Mouse (Mus musculus): ENCODE results near the gene Efhd2. TPM values are rescaled to one million over a fixed set of nuclear protein-coding genes. Genes with fewer than 3 reads are reported as not detected.

Efhd2 gene
- total and polyA plus RNA-seq, 3 experiments: 19.4 to 33.0 (median 21.2) TPM

DNA sequence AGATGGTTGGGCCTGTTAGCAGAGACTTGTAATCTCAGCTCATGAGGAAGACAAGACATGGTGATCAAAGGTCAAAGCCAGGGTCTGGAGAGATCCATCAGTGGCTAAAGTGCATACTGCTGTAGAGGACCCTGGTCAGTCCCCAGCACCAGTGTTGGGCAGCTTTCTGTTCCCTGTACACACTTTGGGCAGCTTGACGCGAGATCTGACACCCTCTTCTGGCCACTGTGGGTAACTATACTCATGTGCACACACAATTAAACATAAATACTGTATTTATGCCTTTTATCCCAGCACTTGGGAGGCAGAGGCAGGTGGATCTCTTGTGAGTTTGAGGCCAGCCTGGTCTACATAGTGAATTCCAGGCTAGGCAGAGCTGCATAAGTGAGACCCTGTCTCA is 63.7 kb downstream of the Efhd2 start:
- H3K36me3 ChIP-seq (ENCODE audit: control insufficient read depth, insufficient read depth, low read length): no peaks in the 10 kb centered on the region
- H3K4me3 ChIP-seq: no peak overlapping the region
- H3K9ac ChIP-seq (ENCODE audit: low read depth, low read length): no peak overlapping the region
- H3K4me1 ChIP-seq (ENCODE audit: control insufficient read depth, insufficient read depth, low read length): no peaks in the 10 kb centered on the region
- no peaks in the 10 kb centered on the region for H3K27me3 ChIP-seq (ENCODE audit: control insufficient read depth, insufficient read depth, low read length)
- intact Hi-C loops (cut with DNase I): loop anchor here (1.0 kb wide), 1 partner anchor 42 kb away; no protein-coding TSS in a partner anchor
- no peak overlapping the region for H3K27ac ChIP-seq
- no peaks in the 10 kb centered on the region for H3K79me2 ChIP-seq (replicated peaks; ENCODE audit: control insufficient read depth, insufficient read depth, low read length)
- no peak for TF ChIP-seq POLR2A (IDR thresholded peaks at IDR 0.05; ENCODE audit: insufficient read depth, low read depth, low read length)
- no peak for TF ChIP-seq CTCF (IDR thresholded peaks at IDR 0.05)
- TF ChIP-seq EP300 (IDR thresholded peaks at IDR 0.05; ENCODE audit: insufficient read depth, low read depth, low read length): no peak
- no peak for DNase-seq
- WGBS: 95% methylated on average over 2 of the region's 2 CpGs

DNA sequence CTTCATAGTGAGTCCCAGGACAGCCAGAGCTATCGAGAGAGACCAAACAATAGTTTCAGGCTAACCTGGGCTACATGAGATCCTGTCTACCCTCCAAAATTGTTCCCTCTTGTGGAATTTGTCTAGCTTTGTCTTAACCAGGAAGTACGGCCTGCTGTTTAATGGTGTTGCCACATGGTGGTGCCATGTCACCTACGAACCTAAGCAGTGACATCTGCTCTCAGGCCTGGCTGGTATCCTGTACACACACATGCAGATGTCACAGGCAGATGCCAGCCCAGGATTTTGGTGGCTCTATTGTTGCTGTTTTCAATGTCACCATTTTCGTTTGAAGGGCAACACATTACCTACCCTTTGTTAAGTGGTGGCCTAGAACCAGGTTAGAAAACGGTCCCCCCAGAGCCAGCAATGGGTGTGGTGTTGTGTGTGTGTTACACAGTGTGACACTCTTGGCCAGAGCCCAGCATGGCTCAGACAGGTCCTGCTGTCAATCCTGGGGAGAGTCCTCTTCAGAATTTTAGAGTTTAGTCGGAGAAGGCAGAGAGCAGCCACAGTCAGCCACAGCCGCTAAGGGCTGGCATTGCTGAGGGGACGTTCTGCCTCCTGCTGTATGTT is 64.8 kb downstream of the Efhd2 start:
- no peak overlapping the region for H3K4me3 ChIP-seq
- intact Hi-C loops (cut with DNase I): loop anchor here (1.0 kb wide), 1 partner anchor 43 kb away; no protein-coding TSS in a partner anchor
- H3K36me3 ChIP-seq (ENCODE audit: control insufficient read depth, insufficient read depth, low read length): no peaks in the 10 kb centered on the region
- TF ChIP-seq CTCF (IDR thresholded peaks at IDR 0.05) (peak; percentile 64), POLR2A (IDR thresholded peaks at IDR 0.05; ENCODE audit: insufficient read depth, low read depth, low read length) (no peak), EP300 (IDR thresholded peaks at IDR 0.05; ENCODE audit: insufficient read depth, low read depth, low read length) (peak; percentile 77; the same call in 1 of the 2 replicates)
- H3K27me3 ChIP-seq (ENCODE audit: control insufficient read depth, insufficient read depth, low read length): no peaks in the 10 kb centered on the region
- peak in 1 of 2 experiments; percentile 20 for DNase-seq
- no peak overlapping the region for H3K9ac ChIP-seq (ENCODE audit: low read depth, low read length)
- 71% methylated on average over 8 of the region's 8 CpGs for WGBS
- H3K79me2 ChIP-seq (replicated peaks; ENCODE audit: control insufficient read depth, insufficient read depth, low read length): no peaks in the 10 kb centered on the region
- no peak overlapping the region for H3K27ac ChIP-seq
- H3K4me1 ChIP-seq (ENCODE audit: control insufficient read depth, insufficient read depth, low read length): no peaks in the 10 kb centered on the region

Other genes starting within 250 kb of the Efhd2 start
- 100 to 1,000 TPM in 1 of 2 experiments, 10 to 100 TPM in 1; 95.2 to 126 TPM for gene Plekhm2, start 210.0 kb downstream of the Efhd2 start, total RNA-seq (2021)
- 111 and 144 TPM in 2 replicates for gene Plekhm2, start 210.0 kb downstream of the Efhd2 start, polyA plus RNA-seq (2012; rRNA removed)
- gene Rsc1a1, start 189.3 kb downstream of the Efhd2 start, total RNA-seq (2021): not detected
- 4.6 and 8.8 TPM in 2 replicates for gene Rsc1a1, start 189.3 kb downstream of the Efhd2 start, polyA plus RNA-seq (2012; rRNA removed)
- 10 to 100 TPM; 28.6 to 29.4 TPM for gene Ddi2, start 151.5 kb downstream of the Efhd2 start, total RNA-seq (2021)
- gene Ddi2, start 151.5 kb downstream of the Efhd2 start, polyA plus RNA-seq (2012; rRNA removed): 8.7 and 14.2 TPM in 2 replicates
- under 1 TPM; 0.23 to 0.32 TPM for gene Agmat, start 128.2 kb downstream of the Efhd2 start, total RNA-seq (2021)
- 0.57 and 1.1 TPM in 2 replicates for gene Agmat, start 128.2 kb downstream of the Efhd2 start, polyA plus RNA-seq (2012; rRNA removed)
- gene Dnajc16, start 84.0 kb downstream of the Efhd2 start, total RNA-seq (2021): 10 to 100 TPM; 20.4 to 24.9 TPM
- gene Dnajc16, start 84.0 kb downstream of the Efhd2 start, polyA plus RNA-seq (2012; rRNA removed): 12.5 and 20.9 TPM in 2 replicates
- gene Casp9, start 81.3 kb downstream of the Efhd2 start, total RNA-seq (2021): 1 to 10 TPM; 7.5 to 8.1 TPM
- gene Casp9, start 81.3 kb downstream of the Efhd2 start, polyA plus RNA-seq (2012; rRNA removed): 10.0 and 15.5 TPM in 2 replicates
- not detected for gene Cela2a, start 48.8 kb downstream of the Efhd2 start, total RNA-seq (2021)
- gene Cela2a, start 48.8 kb downstream of the Efhd2 start, polyA plus RNA-seq (2012; rRNA removed): 0.26 and 0.62 TPM in 2 replicates
- gene Ctrc, start 28.6 kb downstream of the Efhd2 start, total RNA-seq (2021): not detected
- not detected in 2 replicates for gene Ctrc, start 28.6 kb downstream of the Efhd2 start, polyA plus RNA-seq (2012; rRNA removed)
- under 1 TPM; 0.47 to 0.55 TPM for gene Fhad1, start 140.2 kb upstream of the Efhd2 start, total RNA-seq (2021)
- 0.47 and 0.53 TPM in 2 replicates for gene Fhad1, start 140.2 kb upstream of the Efhd2 start, polyA plus RNA-seq (2012; rRNA removed)
- gene Tmem51, start 209.4 kb upstream of the Efhd2 start, total RNA-seq (2021): 1 to 10 TPM; 5.5 to 6.0 TPM
- gene Tmem51, start 209.4 kb upstream of the Efhd2 start, polyA plus RNA-seq (2012; rRNA removed): 9.9 and 13.1 TPM in 2 replicates

Measured in heart, adult 2 months (tissue).